Mouse (Mus musculus) embryo, embryonic 10 days (tissue): Measurements from ENCODE around the gene Ptprm.
A peak's percentile ranks its signal among the peaks of the same experiment; 100 is the strongest.

Experiments used
- DNase-seq: peaks from one replicate; pipeline ENCODE4 v3.0.0-alpha.2; 2015; ENCODE audit warnings: low spot score

The Ptprm gene

GRCm38 (mm10) chr17:67343471-67343870, 10.8 kb downstream of the Ptprm start:
- no peak for DNase-seq

GRCm38 (mm10) chr17:67343006-67343405, 11.3 kb downstream of the Ptprm start:
- DNase-seq = no peak

- DNase-seq = no peak
Measured at GRCm38 (mm10) chr17:67340362-67340761, 13.9 kb downstream of the Ptprm start.

- no peak for DNase-seq
Measured at GRCm38 (mm10) chr17:67339569-67339968, 14.7 kb downstream of the Ptprm start.

GRCm38 (mm10) chr17:67334310-67334709, 19.9 kb downstream of the Ptprm start:
- DNase-seq = no peak

GRCm38 (mm10) chr17:67329435-67329834, 24.8 kb downstream of the Ptprm start:
- no peak for DNase-seq

GRCm38 (mm10) chr17:67324499-67324832, 29.8 kb downstream of the Ptprm start:
- no peak for DNase-seq

GRCm38 (mm10) chr17:67323777-67324498, 30.3 kb downstream of the Ptprm start:
- peak; percentile 43 for DNase-seq

GRCm38 (mm10) chr17:67314491-67315205, 39.6 kb downstream of the Ptprm start:
- DNase-seq = no peak

- no peak for DNase-seq
Measured at GRCm38 (mm10) chr17:67308421-67308820, 45.8 kb downstream of the Ptprm start.

GRCm38 (mm10) chr17:67306066-67306845, 48.0 kb downstream of the Ptprm start:
- no peak for DNase-seq

- no peak for DNase-seq
Measured at GRCm38 (mm10) chr17:67304831-67305230, 49.4 kb downstream of the Ptprm start.

- no peak for DNase-seq
Measured at GRCm38 (mm10) chr17:67303326-67304099, 50.7 kb downstream of the Ptprm start.

- no peak for DNase-seq
Measured at GRCm38 (mm10) chr17:67302569-67302968, 51.7 kb downstream of the Ptprm start.

GRCm38 (mm10) chr17:67302074-67302473, 52.2 kb downstream of the Ptprm start:
- DNase-seq = no peak

GRCm38 (mm10) chr17:67301367-67301766, 52.9 kb downstream of the Ptprm start:
- DNase-seq = no peak

- DNase-seq = no peak
Measured at GRCm38 (mm10) chr17:67298269-67298798, 55.9 kb downstream of the Ptprm start.

- DNase-seq = no peak
Measured at GRCm38 (mm10) chr17:67296604-67297595, 57.4 kb downstream of the Ptprm start.

GRCm38 (mm10) chr17:67290662-67291240, 63.5 kb downstream of the Ptprm start:
- peak; percentile 38 for DNase-seq

GRCm38 (mm10) chr17:67287501-67287900, 66.8 kb downstream of the Ptprm start:
- DNase-seq = no peak
